Mouse (Mus musculus): ENCODE results near the gene Zfp850. TPM values are rescaled to one million over a fixed set of nuclear protein-coding genes. Genes with fewer than 3 reads are reported as not detected.

The Zfp850 gene
- polyA plus RNA-seq (2015; fragmentation: Nextera tagmentation; extraction: Ambion mirVana) = 2.5 TPM in 2 replicates

GRCm38 (mm10) chr7:28013549-28014444 is at the start of gene Zfp850:
Gene Zfp850 (minus strand): TSS chr7:28014115.
- DNase-seq (peak; percentile 61), ATAC-seq (ENCODE audit: low read depth) (peak; percentile 92)
- peak within 1 kb of the TSS; percentile 73 for H3K9ac ChIP-seq
- H3K4me1 ChIP-seq (replicated peaks) = peaks cover 12% of the 10 kb centered on the region
- under 1% methylated on average over 47 of the region's 47 CpGs for WGBS (ENCODE audit: insufficient replicate concordance)
- H3K9me3 ChIP-seq (replicated peaks) = no peaks in the 10 kb centered on the region
- peak within 1 kb of the TSS; percentile 9; the same call in 1 of the 2 replicates for H3K27ac ChIP-seq
- H3K4me3 ChIP-seq (replicated peaks) = peak within 1 kb of the TSS; percentile 75
- H3K27me3 ChIP-seq = no peaks in the 10 kb centered on the region
- H3K36me3 ChIP-seq = peaks cover 21% of the 10 kb centered on the region; the same call in 1 of the 2 replicates
- H3K4me2 ChIP-seq = peak within 1 kb of the TSS; percentile 86

GRCm38 (mm10) chr7:28059972-28060371 is 46.1 kb upstream of the Zfp850 start:
- DNase-seq (no peak), ATAC-seq (ENCODE audit: low read depth) (no peak)
- 88% methylated on average over 1 of the region's 1 CpGs for WGBS (ENCODE audit: insufficient replicate concordance)

GRCm38 (mm10) chr7:28053046-28053930 is 39.4 kb upstream of the Zfp850 start:
- Histone ChIP-seq H3K27me3 (no peaks in the 10 kb centered on the region), H3K9ac (no peak overlapping the region), H3K9me3 (replicated peaks) (no peaks in the 10 kb centered on the region), H3K4me1 (replicated peaks) (peaks cover 20% of the 10 kb centered on the region), H3K36me3 (peaks cover 6% of the 10 kb centered on the region), H3K27ac (no peak overlapping the region), H3K4me3 (replicated peaks) (no peak overlapping the region), H3K4me2 (no peak overlapping the region)
- no peak for ATAC-seq (ENCODE audit: low read depth)
- WGBS (ENCODE audit: insufficient replicate concordance) = 69% methylated on average over 6 of the region's 6 CpGs
- no peak for DNase-seq

More at GRCm38 (mm10) chr7:28059972-28060371, 46.1 kb upstream of the Zfp850 start:
- H3K9me3 ChIP-seq (replicated peaks) = no peaks in the 10 kb centered on the region
- no peaks in the 10 kb centered on the region for H3K36me3 ChIP-seq
- no peak overlapping the region for H3K4me3 ChIP-seq (replicated peaks)
- H3K4me1 ChIP-seq (replicated peaks) = no peaks in the 10 kb centered on the region
- H3K4me2 ChIP-seq = no peak overlapping the region
- H3K27me3 ChIP-seq = no peaks in the 10 kb centered on the region
- no peak overlapping the region for H3K9ac ChIP-seq
- no peak overlapping the region for H3K27ac ChIP-seq

- Histone ChIP-seq H3K9me3 (replicated peaks) (no peaks in the 10 kb centered on the region), H3K36me3 (peaks cover 33% of the 10 kb centered on the region), H3K4me3 (replicated peaks) (no peak overlapping the region; the same call in 1 of the 2 replicates), H3K27ac (0 out of 2 replicates have a peak overlapping the region, but pooled peaks have one; percentile 30), H3K4me1 (replicated peaks) (peaks cover 23% of the 10 kb centered on the region), H3K4me2 (peak overlapping the region; percentile 35), H3K27me3 (no peaks in the 10 kb centered on the region), H3K9ac (peak overlapping the region; percentile 53; the same call in 1 of the 2 replicates)
- no peak for DNase-seq
- ATAC-seq (ENCODE audit: low read depth) = no peak
- whole genome bisulfite sequencing (ENCODE audit: insufficient replicate concordance) = 51% methylated on average over 17 of the region's 17 CpGs
These were observed 36.7 kb upstream of the Zfp850 start for GRCm38 (mm10) chr7:28050584-28050983.

- Histone ChIP-seq H3K27me3 (no peaks in the 10 kb centered on the region), H3K4me1 (replicated peaks) (peaks cover 23% of the 10 kb centered on the region), H3K4me2 (peak within 1 kb of the TSS; percentile 82), H3K27ac (peak within 1 kb of the TSS; percentile 62), H3K9me3 (replicated peaks) (no peaks in the 10 kb centered on the region), H3K4me3 (replicated peaks) (peak within 1 kb of the TSS; percentile 89), H3K9ac (peak within 1 kb of the TSS; percentile 89), H3K36me3 (peaks cover 42% of the 10 kb centered on the region)
- peak; percentile 97 for DNase-seq
- ATAC-seq (ENCODE audit: low read depth) = peak; percentile 96
- under 1% methylated on average over 52 of the region's 52 CpGs for WGBS (ENCODE audit: insufficient replicate concordance)
These were observed 35.8 kb upstream of the Zfp850 start, which contains the start of gene Psmc4 for GRCm38 (mm10) chr7:28049476-28050409. Gene Psmc4 (minus strand): TSS chr7:28050101.

- DNase-seq = no peak
- Histone ChIP-seq H3K36me3 (peaks cover 90% of the 10 kb centered on the region), H3K27me3 (no peaks in the 10 kb centered on the region), H3K9ac (no peak overlapping the region), H3K4me2 (no peak overlapping the region), H3K4me1 (replicated peaks) (peaks cover 15% of the 10 kb centered on the region), H3K4me3 (replicated peaks) (no peak overlapping the region), H3K27ac (no peak overlapping the region), H3K9me3 (replicated peaks) (no peaks in the 10 kb centered on the region)
- ATAC-seq (ENCODE audit: low read depth) = no peak
- 85% methylated on average over 4 of the region's 4 CpGs for WGBS (ENCODE audit: insufficient replicate concordance)
These were observed 30.6 kb upstream of the Zfp850 start for GRCm38 (mm10) chr7:28044524-28044923.

- ATAC-seq (ENCODE audit: low read depth) = no peak
- 19% methylated on average over 7 of the region's 7 CpGs for WGBS (ENCODE audit: insufficient replicate concordance)
These were observed 513 bp upstream of the Zfp850 start for GRCm38 (mm10) chr7:28014445-28014810.

GRCm38 (mm10) chr7:28010271-28010670 is 3.6 kb downstream of the Zfp850 start:
- DNase-seq (no peak), ATAC-seq (ENCODE audit: low read depth) (no peak)
- Histone ChIP-seq H3K36me3 (peaks cover 38% of the 10 kb centered on the region), H3K9me3 (replicated peaks) (no peaks in the 10 kb centered on the region), H3K4me1 (replicated peaks) (peaks cover 12% of the 10 kb centered on the region), H3K4me3 (replicated peaks) (no peak overlapping the region), H3K27ac (no peak overlapping the region), H3K9ac (no peak overlapping the region), H3K27me3 (no peaks in the 10 kb centered on the region), H3K4me2 (no peak overlapping the region)
- 84% methylated on average over 3 of the region's 3 CpGs for WGBS (ENCODE audit: insufficient replicate concordance)

More at GRCm38 (mm10) chr7:28014445-28014810, 513 bp upstream of the Zfp850 start:
- Histone ChIP-seq H3K4me2 (peak overlapping the region; percentile 86), H3K4me3 (replicated peaks) (peak overlapping the region; percentile 75), H3K27me3 (no peaks in the 10 kb centered on the region), H3K4me1 (replicated peaks) (peaks cover 12% of the 10 kb centered on the region), H3K36me3 (peaks cover 16% of the 10 kb centered on the region; the same call in 1 of the 2 replicates), H3K27ac (no peak overlapping the region), H3K9ac (peak overlapping the region; percentile 73), H3K9me3 (replicated peaks) (no peaks in the 10 kb centered on the region)
- DNase-seq = no peak

- peaks cover 23% of the 10 kb centered on the region for H3K4me1 ChIP-seq (replicated peaks)
- H3K9ac ChIP-seq = no peak overlapping the region
- H3K4me2 ChIP-seq = no peak overlapping the region
- H3K36me3 ChIP-seq = peaks cover 5% of the 10 kb centered on the region; the same call in 1 of the 2 replicates
- H3K4me3 ChIP-seq (replicated peaks) = no peak overlapping the region
- no peaks in the 10 kb centered on the region for H3K27me3 ChIP-seq
- no peak for ATAC-seq (ENCODE audit: low read depth)
- no peak for DNase-seq
- no peak overlapping the region for H3K27ac ChIP-seq
- H3K9me3 ChIP-seq (replicated peaks) = peaks cover 21% of the 10 kb centered on the region
- WGBS (ENCODE audit: insufficient replicate concordance) = 50% methylated on average over 2 of the region's 2 CpGs
These were observed 31.7 kb downstream of the Zfp850 start for GRCm38 (mm10) chr7:27982197-27982596.
